ENCODE assay signal across 19 mouse cellular contexts in the genomic region with DNA sequence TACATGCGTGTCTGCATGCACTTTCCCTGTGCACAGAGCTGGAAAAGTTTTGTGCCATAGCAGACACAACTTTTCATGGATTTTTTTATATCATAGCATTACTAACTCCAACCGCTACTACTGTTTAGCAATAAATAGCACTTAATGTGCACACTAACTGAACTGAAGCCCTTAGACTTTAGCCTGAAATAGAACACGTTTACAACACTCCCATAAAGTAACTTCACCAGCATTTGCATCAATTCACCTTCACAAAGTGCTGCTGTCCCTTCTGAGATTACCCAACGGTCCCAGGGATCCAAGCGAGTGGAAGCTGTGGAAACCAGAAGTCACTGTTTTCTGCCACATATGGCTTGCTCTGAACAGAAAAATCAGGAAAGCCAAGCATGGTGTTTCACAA.
"Had no signal": no experiment of that assay in that cellular context is flagged by ENCODE, and none has a peak within 500 bp of the region (broad histone marks: within the 10 kb centered on the region; RNA-seq: fewer than 3 reads in every experiment).

No protein-coding gene starts in this region.

- H3K9ac ChIP-seq: lung, embryonic 14.5 days; midbrain, embryonic 12.5 days; neural tube, embryonic 13.5 days; neural tube, embryonic 15.5 days had no signal

- H3K4me2 ChIP-seq: lung, embryonic 14.5 days; midbrain, embryonic 12.5 days; neural tube, embryonic 13.5 days; neural tube, embryonic 15.5 days had no signal

- H3K27ac ChIP-seq: midbrain, embryonic 10.5 days; midbrain, embryonic 12.5 days; neural tube, embryonic 13.5 days; neural tube, embryonic 15.5 days had no signal

- DNase-seq: lung, adult 18-20 months; lung, embryonic 14.5 days; lung, postnatal 10 days; lung, postnatal 4 days; midbrain, embryonic 14.5 days; retina, postnatal 1 day; right cerebral cortex, adult 18-20 months; right cerebral cortex, postnatal 25 days; right cerebral cortex, postnatal 4 days; spleen, adult 18-20 months; thymus, adult 18-20 months; thymus, postnatal 14 days; thymus, postnatal 36 days had no signal

- H3K27me3 ChIP-seq: midbrain, embryonic 12.5 days; neural tube, embryonic 13.5 days; neural tube, embryonic 15.5 days had no signal

- H3K9me3 ChIP-seq: midbrain, embryonic 10.5 days; midbrain, embryonic 12.5 days; neural tube, embryonic 15.5 days had no signal

- ATAC-seq: midbrain, embryonic 16.5 days had no signal

- H3K36me3 ChIP-seq: midbrain, embryonic 12.5 days; neural tube, embryonic 13.5 days had no signal

- H3K4me3 ChIP-seq: midbrain, embryonic 10.5 days; midbrain, embryonic 12.5 days; myocyte; neural tube, embryonic 13.5 days; neural tube, embryonic 15.5 days had no signal
